Mouse (Mus musculus): ENCODE measurements around the gene Cdc14a.

- TF ChIP-seq POLR2A (IDR thresholded peaks at IDR 0.05; ENCODE audit: insufficient read depth, low read depth, low read length): no peak
- no peak for TF ChIP-seq EP300 (IDR thresholded peaks at IDR 0.05; ENCODE audit: insufficient read depth, low read depth, low read length)
- no peak for TF ChIP-seq CTCF (IDR thresholded peaks at IDR 0.05)
Observed at GRCm38 (mm10) chr3:116357866-116358265, 66.0 kb downstream of the Cdc14a start.

Measured in heart, adult 2 months (tissue).